Mouse (Mus musculus): ENCODE results near the gene Akap8l. TPM values are rescaled to one million over a fixed set of nuclear protein-coding genes. Genes with fewer than 3 reads are reported as not detected.

The Akap8l gene
- total and polyA plus RNA-seq, 3 experiments: 40.0 to 63.8 TPM; not detected in 1

DNA sequence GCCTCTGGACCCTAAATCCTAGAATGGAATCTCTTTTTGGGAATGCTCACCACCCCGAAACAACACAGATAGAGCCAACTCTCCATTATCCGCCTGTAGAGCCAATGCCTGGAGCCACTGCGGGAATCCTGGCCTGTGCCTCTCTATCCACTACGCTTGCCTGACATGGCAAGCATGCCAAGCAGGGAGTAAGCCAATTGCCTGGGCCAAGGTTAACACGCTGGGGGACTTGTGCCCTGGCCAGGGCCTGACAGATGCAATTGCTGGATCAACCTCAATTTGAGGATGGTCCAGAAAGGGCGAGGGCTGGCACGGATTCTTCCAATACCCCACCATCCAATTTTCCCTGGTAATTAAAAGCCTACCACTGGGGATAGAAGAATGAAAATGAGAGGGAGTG is 32.2 kb upstream of the Akap8l start:
- H3K4me1 ChIP-seq (ENCODE audit: control insufficient read depth in 1 of 2, insufficient read depth in 2 of 2, low read length in 2 of 2): no peaks in the 10 kb centered on the region
- no peak overlapping the region for H3K4me3 ChIP-seq (ENCODE audit: control insufficient read depth in 1 of 2, insufficient read depth in 1 of 2, low read depth in 2 of 2, low read length in 2 of 2)
- H3K36me3 ChIP-seq (ENCODE audit: control insufficient read depth in 1 of 2, insufficient read depth in 2 of 2, low read length in 2 of 2): no peaks in the 10 kb centered on the region
- H3K27ac ChIP-seq (ENCODE audit: control insufficient read depth, low read depth, low read length): no peak overlapping the region
- DNase-seq (ENCODE audit: low read depth, low spot score): no peak
- TF ChIP-seq BHLHE40 (IDR thresholded peaks at IDR 0.05; ENCODE audit: borderline replicate concordance, low read depth, low read length) (no peak), USF1 (IDR thresholded peaks at IDR 0.05; ENCODE audit: low read depth, low read length) (no peak), MYC (IDR thresholded peaks at IDR 0.05; ENCODE audit: low read depth, low read length) (no peak), NRF1 (IDR thresholded peaks at IDR 0.05; ENCODE audit: insufficient read depth, low read depth, low read length, poor library complexity, severe bottlenecking) (no peak), ETS1 (IDR thresholded peaks at IDR 0.05; ENCODE audit: low read depth, low read length) (no peak), CHD2 (IDR thresholded peaks at IDR 0.05; ENCODE audit: low read length) (no peak), CHD1 (IDR thresholded peaks at IDR 0.05; ENCODE audit: low read depth, low read length) (no peak)
- no peaks in the 10 kb centered on the region for H3K27me3 ChIP-seq (ENCODE audit: control insufficient read depth in 1 of 2, insufficient read depth in 2 of 2, low read length in 2 of 2)
- no peaks in the 10 kb centered on the region for H3K9me3 ChIP-seq (replicated peaks; ENCODE audit: insufficient read depth, low read length)
- H3K9ac ChIP-seq (ENCODE audit: control insufficient read depth, low read depth, low read length, poor library complexity, severe bottlenecking): no peak overlapping the region
- no peaks in the 10 kb centered on the region for H3K79me2 ChIP-seq (ENCODE audit: control insufficient read depth, insufficient read depth, low read length, poor library complexity)

DNA sequence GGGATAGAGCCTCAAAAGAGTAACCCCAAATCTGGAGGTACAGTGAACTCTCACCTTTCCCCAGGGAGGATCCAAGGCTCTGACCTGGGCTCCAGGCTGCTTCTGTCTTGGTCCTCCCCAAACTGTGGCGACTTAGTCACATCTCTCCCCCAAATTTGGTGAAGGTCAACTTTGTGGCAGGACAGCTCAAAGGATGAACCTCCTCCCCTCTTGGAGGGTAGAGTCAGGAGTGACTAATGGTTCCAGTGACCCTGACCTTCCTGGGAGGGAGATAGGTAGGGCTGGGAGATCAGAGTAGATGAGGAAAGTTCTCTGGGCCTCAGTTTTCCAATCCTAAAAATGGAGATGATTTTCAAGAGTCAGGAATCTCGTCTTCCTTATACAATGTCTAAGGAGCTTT is 28.4 kb upstream of the Akap8l start:
- no peak overlapping the region for H3K4me3 ChIP-seq (ENCODE audit: control insufficient read depth in 1 of 2, insufficient read depth in 1 of 2, low read depth in 2 of 2, low read length in 2 of 2)
- no peak overlapping the region for H3K9ac ChIP-seq (ENCODE audit: control insufficient read depth, low read depth, low read length, poor library complexity, severe bottlenecking)
- H3K4me1 ChIP-seq (ENCODE audit: control insufficient read depth in 1 of 2, insufficient read depth in 2 of 2, low read length in 2 of 2): no peaks in the 10 kb centered on the region
- DNase-seq (ENCODE audit: low read depth, low spot score): no peak
- H3K36me3 ChIP-seq (ENCODE audit: control insufficient read depth in 1 of 2, insufficient read depth in 2 of 2, low read length in 2 of 2): no peaks in the 10 kb centered on the region
- no peak overlapping the region for H3K27ac ChIP-seq (ENCODE audit: control insufficient read depth, low read depth, low read length)
- TF ChIP-seq ETS1 (IDR thresholded peaks at IDR 0.05; ENCODE audit: low read depth, low read length) (no peak), MXI1 (IDR thresholded peaks at IDR 0.05; ENCODE audit: low read depth, low read length) (no peak), ZMIZ1 (IDR thresholded peaks at IDR 0.05; ENCODE audit: low read depth, low read length) (no peak), CHD1 (IDR thresholded peaks at IDR 0.05; ENCODE audit: low read depth, low read length) (no peak), SIN3A (IDR thresholded peaks at IDR 0.05; ENCODE audit: low read length) (no peak), EP300 (IDR thresholded peaks at IDR 0.05; ENCODE audit: low read depth in 1 of 2, low read length in 2 of 2) (no peak), HCFC1 (IDR thresholded peaks at IDR 0.05; ENCODE audit: low read depth, low read length) (no peak), GABPA (IDR thresholded peaks at IDR 0.05; ENCODE audit: low read depth, low read length) (no peak), CHD2 (IDR thresholded peaks at IDR 0.05; ENCODE audit: low read length) (no peak), POLR2AphosphoS2 (IDR thresholded peaks at IDR 0.05; ENCODE audit: low read length) (no peak), MEF2A (IDR thresholded peaks at IDR 0.05; ENCODE audit: extremely low read depth, insufficient replicate concordance, low read depth, low read length, poor library complexity, severe bottlenecking) (no peak), SMC3 (IDR thresholded peaks at IDR 0.05; ENCODE audit: low read depth, low read length) (no peak), POLR2AphosphoS5 (IDR thresholded peaks at IDR 0.05; ENCODE audit: borderline replicate concordance, low read depth, low read length) (no peak), MAFK (IDR thresholded peaks at IDR 0.05; ENCODE audit: borderline replicate concordance, low read depth, low read length) (no peak), GATA1 (IDR thresholded peaks at IDR 0.05; ENCODE audit: low read depth, low read length) (no peak), ZKSCAN1 (IDR thresholded peaks at IDR 0.05; ENCODE audit: low read depth, low read length) (no peak), MYC (IDR thresholded peaks at IDR 0.05; ENCODE audit: low read depth, low read length) (no peak), ZNF384 (IDR thresholded peaks at IDR 0.05; ENCODE audit: low read depth, low read length) (no peak)
- H3K9me3 ChIP-seq (replicated peaks; ENCODE audit: insufficient read depth, low read length): no peaks in the 10 kb centered on the region
- no peaks in the 10 kb centered on the region for H3K27me3 ChIP-seq (ENCODE audit: control insufficient read depth in 1 of 2, insufficient read depth in 2 of 2, low read length in 2 of 2)
- H3K79me2 ChIP-seq (ENCODE audit: control insufficient read depth, insufficient read depth, low read length, poor library complexity): no peaks in the 10 kb centered on the region
